Mouse (Mus musculus): Measurements from ENCODE around the gene Armc2.

DNA sequence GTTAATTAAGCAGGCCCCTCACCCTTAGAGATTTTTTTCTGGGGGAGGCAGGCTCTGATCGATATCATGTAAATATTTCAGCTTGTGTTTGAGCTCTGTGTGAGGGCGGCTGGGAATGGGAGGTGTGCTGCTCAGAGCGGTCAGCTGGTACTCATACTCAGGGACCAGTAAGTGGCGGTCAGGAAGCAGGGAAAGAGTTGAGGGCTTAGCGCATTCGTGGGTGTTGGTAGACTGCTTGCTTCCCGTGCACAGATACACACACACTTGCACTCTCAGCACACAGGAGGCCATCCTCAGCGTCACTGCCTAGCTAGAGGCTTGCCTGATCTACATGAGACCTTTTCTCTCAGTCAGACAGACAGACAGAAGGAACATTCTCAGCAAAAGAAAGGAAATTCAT is 116.8 kb downstream of the Armc2 start:
- TF ChIP-seq EP300 (IDR thresholded peaks at IDR 0.05; ENCODE audit: insufficient read depth, low read depth, low read length) (no peak), POLR2A (IDR thresholded peaks at IDR 0.05; ENCODE audit: insufficient read depth, low read length) (no peak), CTCF (IDR thresholded peaks at IDR 0.05; ENCODE audit: low read depth, low read length) (no peak)
